Mouse (Mus musculus) spleen, postnatal 4 days (tissue): Measurements from ENCODE around the gene Lipm.

Experiments used
- DNase-seq, 2 experiments: peaks; one replicate each; pipeline ENCODE4 v3.0.0; 2022; ENCODE audit warnings: low spot score in 2 of 2

Gene Lipm

DNA sequence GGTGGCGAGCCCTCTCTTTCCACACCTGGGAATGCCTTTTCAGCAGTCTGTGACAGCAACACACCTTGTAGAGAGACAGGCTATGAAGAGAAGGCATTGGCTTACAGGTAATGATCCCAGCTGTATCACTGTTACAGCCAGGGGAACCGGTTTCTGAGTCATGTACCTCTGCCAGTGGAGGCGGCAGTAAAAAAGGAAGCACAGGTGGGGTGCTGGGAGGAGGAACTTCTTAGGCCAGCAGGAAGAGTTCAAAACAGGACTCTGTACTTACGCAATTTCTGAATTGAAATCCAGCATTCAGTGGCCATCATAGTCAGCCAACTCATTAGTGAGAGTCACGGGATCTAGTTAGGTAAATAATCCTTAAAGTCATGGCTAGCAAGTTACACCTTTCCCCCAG lies 65.2 kb downstream of the Lipm start, which contains the start of gene Ankrd22:
Gene Ankrd22 (minus strand): TSS at position 163 of the 400 bp plus-strand sequence.
- DNase-seq = no peak

DNA sequence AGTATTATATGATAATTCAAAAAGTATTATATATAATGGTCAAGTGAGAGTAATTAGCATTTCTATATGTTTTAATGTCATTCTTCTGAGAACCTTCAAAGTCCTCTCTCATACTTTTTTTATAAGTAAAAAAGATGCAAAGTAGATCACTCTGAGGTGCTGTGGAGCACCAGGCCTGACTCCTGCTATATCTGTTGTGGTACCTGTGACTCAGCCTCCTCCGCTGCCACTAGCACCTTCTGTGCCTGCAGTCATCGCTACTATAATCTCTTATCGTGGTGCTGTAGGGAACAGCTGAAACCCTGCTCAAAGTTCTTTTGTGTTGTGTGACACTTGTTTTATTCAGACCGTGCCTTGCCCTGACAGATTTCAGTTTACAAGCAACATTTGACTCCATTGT lies 65.7 kb downstream of the Lipm start:
- DNase-seq = no peak

DNA sequence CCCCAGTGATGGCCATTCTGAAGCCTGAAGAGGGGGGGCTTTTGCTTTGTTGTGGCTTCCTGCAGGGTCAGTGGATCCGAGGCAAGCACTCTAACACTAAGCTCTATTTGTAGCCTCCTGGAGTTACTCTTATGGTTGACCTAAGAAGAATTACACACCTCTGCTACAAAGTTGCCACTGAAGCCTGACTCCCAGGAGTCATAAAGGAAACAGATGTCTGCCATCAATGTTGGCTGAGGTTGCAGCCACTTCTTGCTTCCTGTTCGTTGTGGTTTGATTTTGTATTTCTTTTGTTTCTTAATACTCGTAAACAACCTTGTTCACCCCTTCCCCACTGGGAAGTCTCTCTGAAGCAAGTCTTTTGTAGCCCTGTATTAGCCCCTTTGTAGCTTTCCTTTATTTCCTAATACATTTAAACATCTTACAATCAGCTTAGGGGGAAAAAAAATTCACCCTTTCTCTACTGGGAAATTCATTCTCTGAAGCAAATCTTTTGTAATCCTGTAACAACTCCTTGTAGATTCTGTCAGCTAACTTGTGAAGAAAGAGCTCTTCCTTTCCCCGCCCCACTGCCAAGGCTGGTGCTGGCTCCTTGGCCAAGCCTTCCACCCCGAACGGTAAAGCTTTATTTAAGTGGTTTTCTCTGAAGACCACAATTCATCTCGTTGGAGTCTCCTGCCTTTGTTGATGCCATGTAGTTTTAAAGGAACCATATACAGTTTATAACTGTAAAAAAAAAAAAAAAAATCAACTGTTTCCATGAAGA lies 67.3 kb downstream of the Lipm start:
- DNase-seq = peak in 1 of 2 experiments; percentile 31

DNA sequence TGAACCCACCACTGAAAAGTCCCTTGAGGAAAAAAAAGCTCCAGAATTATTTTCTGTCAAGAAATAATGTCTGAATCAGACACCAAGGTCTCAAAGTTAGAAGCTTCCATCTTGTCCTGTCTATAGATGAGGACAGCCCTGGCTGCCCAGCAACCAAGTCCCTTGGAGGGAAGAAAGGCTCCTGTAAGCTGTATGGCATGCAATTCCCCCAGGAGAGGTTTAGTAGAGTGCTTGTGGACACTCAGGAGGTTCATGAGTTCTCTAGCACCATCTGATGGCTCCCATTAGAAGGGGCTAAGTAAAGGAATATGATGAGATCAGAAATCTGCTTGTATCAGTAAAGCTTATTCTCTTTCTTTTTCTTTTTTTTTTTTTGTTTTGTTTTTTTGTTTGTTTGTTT lies 68.4 kb downstream of the Lipm start:
- no peak for DNase-seq

DNA sequence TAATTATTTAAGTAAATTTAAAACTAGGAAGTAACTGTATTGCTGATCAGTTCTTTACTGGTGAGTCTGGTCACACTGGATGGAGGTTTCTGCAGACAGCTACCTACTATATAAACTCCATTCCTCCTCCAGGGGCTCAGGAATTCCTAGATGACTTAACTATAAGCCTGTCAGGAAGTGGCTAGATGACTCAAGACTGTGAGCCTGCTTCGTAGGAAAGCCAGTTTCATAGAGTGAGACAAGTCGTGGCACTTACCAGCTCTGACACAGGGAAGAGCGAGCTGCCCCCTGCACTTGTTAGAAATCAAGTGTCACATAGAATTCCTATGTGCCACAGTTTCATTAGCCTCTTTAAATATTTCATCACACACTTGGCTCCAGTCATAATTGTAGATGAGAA lies 70.4 kb downstream of the Lipm start:
- DNase-seq = no peak
